Mouse (Mus musculus) MEL (cell line): ENCODE data around the gene Gsn.

Experiments used
- CHD1 ChIP-seq: IDR thresholded peaks from 2 replicates; pipeline ENCODE4 v1.6.1; 2012; ENCODE audit warnings: low read depth, mild to moderate bottlenecking, inconsistent platforms, low read length, improper control_type of control experiment
- CTCF ChIP-seq, 3 experiments: IDR thresholded peaks in 2 of 3; conservative IDR thresholded peaks in 1 of 3; 2 replicates each; pipeline ENCODE4 v1.5.1; 2011 to 2012; ENCODE audit warnings: low read length in 3 of 3, low read depth in 2 of 3, mild to moderate bottlenecking in 2 of 3, improper control_type of control experiment in 1 of 3, inconsistent platforms in 1 of 3, mixed read lengths in 1 of 3, moderate library complexity in 1 of 3; ENCODE audit not compliant: control insufficient read depth in 1 of 3, insufficient read depth in 1 of 3, poor library complexity in 1 of 3, severe bottlenecking in 1 of 3
- EP300 ChIP-seq, 2 experiments: IDR thresholded peaks; 2 replicates each; pipeline ENCODE4 v1.6.1; 2011; ENCODE audit warnings: improper control_type of control experiment in 2 of 2, low read length in 2 of 2, low read depth in 1 of 2, mild to moderate bottlenecking in 1 of 2
- GABPA ChIP-seq: IDR thresholded peaks from 2 replicates; pipeline ENCODE4 v1.6.1; 2012; ENCODE audit warnings: low read depth, mild to moderate bottlenecking, inconsistent platforms, low read length, improper control_type of control experiment, moderate library complexity
- GATA1 ChIP-seq: IDR thresholded peaks from 2 replicates; pipeline ENCODE4 v1.6.1; 2011; ENCODE audit warnings: low read depth, low read length, improper control_type of control experiment
- HCFC1 ChIP-seq: IDR thresholded peaks from 2 replicates; pipeline ENCODE4 v1.6.1; 2012; ENCODE audit warnings: low read depth, mild to moderate bottlenecking, inconsistent platforms, low read length, improper control_type of control experiment, moderate library complexity
- JUND ChIP-seq: IDR thresholded peaks from 2 replicates; pipeline ENCODE4 v1.6.1; 2011; ENCODE audit warnings: low read depth, mild to moderate bottlenecking, improper control_type of control experiment, low read length
- KAT2A ChIP-seq: conservative IDR thresholded peaks from 2 replicates; pipeline ENCODE4 v1.6.1; 2012; ENCODE audit warnings: low read depth, low read length, improper control_type of control experiment, inconsistent platforms
- NELFE ChIP-seq: IDR thresholded peaks from 2 replicates; pipeline ENCODE4 v1.6.1; 2011; ENCODE audit warnings: low read depth, low read length, improper control_type of control experiment
- POLR2A ChIP-seq, 2 experiments: IDR thresholded peaks; 2 replicates each; pipeline ENCODE4 v1.6.1; 2011 to 2012; ENCODE audit warnings: low read length in 2 of 2, mild to moderate bottlenecking in 2 of 2, control low read depth in 1 of 2, improper control_type of control experiment in 1 of 2, low read depth in 1 of 2, moderate library complexity in 1 of 2; ENCODE audit not compliant: control insufficient read depth in 1 of 2, insufficient read depth in 1 of 2, poor library complexity in 1 of 2
- RAD21 ChIP-seq: IDR thresholded peaks from 2 replicates; pipeline ENCODE4 v1.6.1; 2011; ENCODE audit warnings: mild to moderate bottlenecking, low read depth, low read length, improper control_type of control experiment
- USF1 ChIP-seq: IDR thresholded peaks from 2 replicates; pipeline ENCODE4 v1.6.1; 2014; ENCODE audit warnings: low read depth, mild to moderate bottlenecking, inconsistent platforms, low read length, improper control_type of control experiment, moderate library complexity
- ZC3H11A ChIP-seq: IDR thresholded peaks from 2 replicates; pipeline ENCODE4 v1.6.1; 2012; ENCODE audit warnings: low read depth, mild to moderate bottlenecking, inconsistent platforms, low read length, improper control_type of control experiment

GRCm38 (mm10) chr2:35270531-35270984 lies 14.4 kb downstream of the Gsn start:
- TF ChIP-seq POLR2A (IDR thresholded peaks at IDR 0.05; ENCODE audit: control insufficient read depth in 1 of 2, insufficient read depth in 1 of 2, low read depth in 1 of 2, low read length in 2 of 2, poor library complexity in 1 of 2) (no peak), RAD21 (peak; percentile 70), EP300 (IDR thresholded peaks at IDR 0.05; ENCODE audit: low read depth in 1 of 2, low read length in 2 of 2) (no peak), NELFE (no peak), HCFC1 (no peak), CTCF (IDR thresholded peaks at IDR 0.05 in 2 of 3, conservative IDR thresholded peaks at IDR 0.05 in 1 of 3; ENCODE audit: control insufficient read depth in 1 of 3, insufficient read depth in 1 of 3, low read depth in 2 of 3, low read length in 3 of 3, poor library complexity in 1 of 3, severe bottlenecking in 1 of 3) (peak; percentile 74 to 82 (median 79)), GABPA (no peak), USF1 (no peak), GATA1 (no peak), ZC3H11A (peak; percentile 93), JUND (no peak), KAT2A (no peak), CHD1 (no peak)
